Mouse (Mus musculus): Measurements from ENCODE around the gene Ccnf.

The Ccnf gene

GRCm38 (mm10) chr17:24251320-24252069 lies at the start of gene Ccnf:
Ccnf (minus strand) TSS chr17:24251484.
- peak; percentile 98 for DNase-seq (ENCODE audit: low read depth, low spot score)

DNA sequence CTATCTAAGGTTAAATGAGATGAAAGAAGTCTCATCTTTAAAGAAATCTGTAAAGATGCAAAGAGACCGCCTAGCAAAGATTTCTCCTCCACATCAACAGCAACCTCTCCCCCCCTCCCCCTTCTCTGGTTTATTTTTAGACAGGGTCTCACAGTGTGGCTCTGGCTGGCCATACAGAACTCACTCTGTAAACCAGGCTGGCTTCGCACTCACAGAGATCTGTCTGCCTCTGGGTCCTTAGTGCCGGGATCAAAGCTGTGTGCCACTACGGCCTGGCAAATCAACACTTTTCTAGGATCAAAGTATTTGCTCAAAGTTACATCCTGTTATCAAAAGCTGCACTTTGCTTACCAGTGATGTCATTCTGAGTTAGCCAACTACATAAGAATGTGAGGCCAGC lies 49.4 kb upstream of the Ccnf start:
- DNase-seq (ENCODE audit: low read depth, low spot score) = no peak

- DNase-seq (ENCODE audit: low read depth, low spot score) = no peak
Observed at GRCm38 (mm10) chr17:24289338-24289737, 38.1 kb upstream of the Ccnf start.

DNA sequence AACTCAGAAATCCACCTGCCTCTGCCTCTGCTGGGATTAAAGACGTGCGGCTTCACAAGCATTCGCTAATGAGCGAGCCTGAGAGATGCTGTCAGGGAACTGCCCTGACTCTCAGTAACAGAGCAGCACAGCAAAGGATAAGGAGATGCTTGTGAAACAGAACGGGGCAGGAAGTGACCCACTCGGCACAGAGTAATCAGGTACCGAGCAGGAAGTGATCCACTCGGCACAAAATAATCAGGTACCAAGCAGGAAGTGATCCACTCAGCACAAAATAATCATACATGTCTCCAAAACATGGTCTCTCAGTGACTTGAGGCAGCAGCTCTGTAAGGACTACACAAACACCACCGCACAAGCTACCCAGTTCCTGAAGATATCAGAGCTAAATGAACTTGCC lies 37.2 kb upstream of the Ccnf start:
- DNase-seq (ENCODE audit: low read depth, low spot score) = no peak

DNA sequence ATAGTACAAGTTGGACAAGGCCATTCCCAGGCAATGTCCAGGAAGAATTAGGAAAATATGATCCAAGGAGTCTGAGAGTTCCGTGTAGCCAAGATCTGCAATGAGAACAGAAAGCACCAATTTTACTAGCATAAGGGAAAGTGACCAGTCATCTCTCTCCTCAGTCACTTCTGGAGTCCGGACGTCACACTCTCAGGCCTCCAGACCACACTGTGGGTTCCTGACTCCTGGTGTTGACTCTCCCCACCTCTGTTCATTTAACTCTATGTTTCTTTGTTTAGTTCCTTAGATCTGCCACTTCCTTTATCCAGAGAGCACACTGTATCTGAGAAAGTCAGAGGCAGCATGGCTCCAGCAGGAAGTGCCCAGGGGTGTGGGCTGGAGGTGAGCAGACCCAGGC lies 34.4 kb upstream of the Ccnf start:
- no peak for DNase-seq (ENCODE audit: low read depth, low spot score)

DNA sequence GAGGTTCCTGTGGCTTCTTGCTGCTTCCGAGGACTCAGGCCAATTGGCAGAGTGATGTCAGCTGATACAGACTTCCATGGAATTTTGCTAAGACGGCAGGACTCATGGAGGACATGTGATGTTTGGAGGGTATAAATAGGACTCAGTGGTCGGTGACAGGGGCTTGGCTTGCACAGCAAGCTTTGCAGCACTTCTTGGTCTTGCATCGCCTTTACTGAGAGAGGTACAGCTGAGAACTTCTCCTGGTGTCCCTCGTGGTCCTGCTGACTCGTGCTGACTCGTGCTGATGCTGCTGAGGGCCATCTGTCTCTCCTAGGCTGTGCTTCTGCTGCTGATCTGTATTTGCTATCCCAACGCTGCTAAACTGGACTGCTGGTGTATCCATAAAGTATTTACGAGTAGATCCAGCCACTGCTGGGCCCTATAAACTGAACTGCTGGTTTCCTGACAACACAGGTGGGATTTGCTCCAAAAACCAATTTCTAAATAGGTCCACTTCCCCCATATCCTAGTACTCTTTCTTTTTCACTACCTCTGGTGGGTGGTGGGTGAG lies 32.1 kb upstream of the Ccnf start:
- peak; percentile 31 for DNase-seq (ENCODE audit: low read depth, low spot score)

DNA sequence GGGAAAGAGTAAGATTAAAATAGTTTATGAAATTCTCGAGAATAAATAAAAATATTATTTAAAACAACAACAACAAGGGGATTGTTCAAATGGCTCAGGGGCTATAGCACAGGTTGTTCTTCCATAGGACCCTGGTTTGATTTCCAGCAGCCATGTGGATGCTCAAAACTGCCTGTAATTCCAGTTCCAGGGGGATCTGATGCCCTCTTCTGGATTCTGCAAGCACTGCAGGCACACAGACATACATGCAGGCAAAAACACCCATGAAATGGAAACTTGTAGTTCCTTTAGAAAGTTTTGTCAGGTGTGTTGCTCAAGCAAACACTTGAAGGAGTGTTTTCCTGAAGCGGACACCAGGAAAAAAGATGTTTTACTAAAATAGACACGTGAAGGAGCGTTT lies 31.4 kb upstream of the Ccnf start:
- DNase-seq (ENCODE audit: low read depth, low spot score) = no peak

DNA sequence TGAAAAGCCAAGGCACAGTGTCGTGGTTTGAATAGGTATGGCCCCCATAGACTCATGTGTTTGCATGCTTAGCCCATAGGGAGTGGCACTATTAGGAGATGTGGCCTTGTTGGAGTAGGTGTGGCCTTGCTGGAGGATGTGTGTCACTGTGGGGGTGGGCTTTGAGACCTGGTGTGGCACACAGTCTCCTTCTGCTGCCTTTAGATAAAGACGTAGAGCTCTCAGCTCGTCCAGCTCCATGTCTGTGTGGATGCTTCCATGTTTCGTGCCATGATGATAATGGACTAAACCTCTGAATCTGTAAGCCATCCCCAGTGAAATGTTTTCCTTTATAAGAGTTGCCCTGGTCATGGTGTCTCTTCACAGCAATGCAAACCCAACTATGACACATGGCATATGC lies 28.6 kb upstream of the Ccnf start:
- DNase-seq (ENCODE audit: low read depth, low spot score) = no peak

DNA sequence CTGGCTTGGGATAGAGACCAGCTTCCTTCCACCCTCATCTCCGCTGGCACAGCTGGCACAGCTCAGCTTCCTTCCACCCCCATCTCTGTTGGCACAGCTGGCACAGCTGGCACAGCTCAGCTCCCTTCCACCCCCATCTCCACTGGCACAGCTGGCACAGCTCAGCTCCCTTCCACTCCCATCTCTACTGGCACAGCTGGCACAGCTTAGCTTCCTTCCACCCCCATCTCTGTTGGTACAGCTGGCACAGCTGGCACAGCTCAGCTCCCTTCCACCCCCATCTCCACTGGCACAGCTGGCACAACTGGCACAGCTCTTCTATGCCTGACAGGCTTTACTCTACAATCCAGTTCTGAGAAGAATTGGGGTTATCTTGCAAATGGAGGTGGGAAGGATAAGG lies 15.8 kb upstream of the Ccnf start:
- DNase-seq (ENCODE audit: low read depth, low spot score) = no peak

DNA sequence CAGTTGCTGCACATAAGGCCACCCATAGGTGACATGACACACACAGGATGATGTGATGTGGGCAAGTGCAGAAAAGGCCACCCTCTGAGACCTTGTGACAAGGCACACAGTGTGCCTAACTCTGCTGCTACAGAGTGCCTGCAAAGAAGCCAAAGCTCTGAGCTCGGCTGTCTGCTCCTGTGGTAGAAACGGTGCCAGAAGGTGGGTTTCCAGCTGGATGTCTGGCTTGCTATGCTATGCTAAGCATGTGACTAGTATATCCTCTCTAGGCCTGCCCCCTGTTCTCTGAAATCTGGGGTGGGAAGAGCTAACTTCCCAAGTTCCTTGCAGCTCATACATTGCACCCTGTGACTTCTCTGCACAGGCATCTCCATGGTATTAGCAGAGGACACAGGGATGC lies 13.5 kb upstream of the Ccnf start:
- no peak for DNase-seq (ENCODE audit: low read depth, low spot score)

DNA sequence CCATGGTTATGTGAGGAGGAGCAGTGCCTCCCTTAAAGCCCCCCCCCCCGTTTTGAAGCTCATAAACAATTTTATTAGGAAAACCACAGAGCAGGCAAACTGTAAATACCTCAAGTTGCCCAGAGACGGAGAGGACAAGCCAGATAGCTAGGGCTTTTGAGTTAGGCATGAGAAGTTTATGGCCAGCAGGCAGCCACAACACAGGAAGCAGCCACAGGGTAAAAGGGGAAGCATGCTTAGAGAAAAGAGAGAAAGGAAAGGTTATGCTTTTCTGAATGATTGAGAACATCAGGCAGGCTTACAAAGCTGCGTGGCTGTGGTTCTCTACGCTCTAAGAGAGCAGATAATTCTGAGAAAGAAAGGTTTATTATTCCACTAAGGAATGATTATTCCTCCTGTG lies 9.2 kb upstream of the Ccnf start:
- no peak for DNase-seq (ENCODE audit: low read depth, low spot score)

GRCm38 (mm10) chr17:24259702-24260101 lies 8.4 kb upstream of the Ccnf start:
- no peak for DNase-seq (ENCODE audit: low read depth, low spot score)

DNA sequence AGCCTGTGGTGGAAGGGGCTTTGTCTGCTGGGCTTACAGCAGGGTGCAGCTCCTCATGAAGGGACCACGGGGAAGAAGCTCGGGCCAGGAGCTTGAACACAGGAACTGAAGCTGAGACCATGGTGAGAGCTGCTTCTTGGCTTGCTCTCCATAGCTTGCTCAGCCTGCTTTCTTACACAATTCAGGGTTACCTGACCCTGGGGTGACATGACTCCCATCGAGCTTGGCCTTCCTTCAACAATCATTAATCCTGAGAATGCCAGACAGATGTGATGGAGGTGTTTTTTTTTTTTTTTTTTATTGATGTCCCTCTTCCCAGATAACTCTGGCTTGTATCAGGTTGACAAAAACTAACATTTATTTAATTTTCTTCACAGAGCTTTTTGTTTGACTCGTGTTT lies 7.7 kb upstream of the Ccnf start:
- no peak for DNase-seq (ENCODE audit: low read depth, low spot score)

GRCm38 (mm10) chr17:24252329-24252728 lies 1.0 kb upstream of the Ccnf start:
- DNase-seq (ENCODE audit: low read depth, low spot score) = no peak

DNA sequence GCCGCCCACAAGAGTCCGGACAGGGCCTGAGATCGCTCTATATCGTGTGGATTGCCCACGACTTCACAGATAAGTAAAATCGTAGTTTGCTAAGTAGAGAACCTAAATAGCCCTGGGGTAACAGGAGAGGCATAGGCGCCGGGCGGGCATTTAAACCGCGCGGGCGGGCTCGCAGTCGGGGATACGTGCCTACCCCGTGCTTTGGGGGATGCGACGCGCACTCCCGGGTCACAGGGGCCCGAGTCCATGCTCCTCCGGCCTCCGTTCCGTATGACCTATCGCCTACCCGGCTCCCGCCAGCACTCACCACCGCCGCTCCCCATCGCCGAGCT lies 330 bp downstream of the Ccnf start:
- no peak for DNase-seq (ENCODE audit: low read depth, low spot score)

DNA sequence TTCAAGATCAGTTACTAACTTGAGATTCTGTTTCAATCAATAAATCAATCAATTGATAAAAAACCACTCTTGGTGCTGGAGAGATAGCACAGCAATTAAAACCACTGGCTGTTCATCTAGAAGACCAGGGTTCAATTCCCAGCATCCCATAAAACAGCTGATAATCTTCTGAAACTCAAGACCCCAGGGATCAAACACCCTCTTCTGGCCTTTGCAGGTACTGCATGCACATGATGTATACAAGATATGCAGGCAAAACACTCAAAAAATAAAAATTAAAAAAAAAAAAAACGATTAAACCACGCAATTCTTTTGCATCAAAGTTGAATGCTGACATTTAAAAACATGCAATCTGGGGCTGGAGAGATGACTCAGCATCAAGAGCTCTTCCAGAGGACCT lies 2.6 kb downstream of the Ccnf start:
- DNase-seq (ENCODE audit: low read depth, low spot score) = no peak

- no peak for DNase-seq (ENCODE audit: low read depth, low spot score)
Observed at GRCm38 (mm10) chr17:24244061-24244460, 7.2 kb downstream of the Ccnf start.

- DNase-seq (ENCODE audit: low read depth, low spot score) = no peak
Observed at GRCm38 (mm10) chr17:24243311-24243969, 7.8 kb downstream of the Ccnf start.

DNA sequence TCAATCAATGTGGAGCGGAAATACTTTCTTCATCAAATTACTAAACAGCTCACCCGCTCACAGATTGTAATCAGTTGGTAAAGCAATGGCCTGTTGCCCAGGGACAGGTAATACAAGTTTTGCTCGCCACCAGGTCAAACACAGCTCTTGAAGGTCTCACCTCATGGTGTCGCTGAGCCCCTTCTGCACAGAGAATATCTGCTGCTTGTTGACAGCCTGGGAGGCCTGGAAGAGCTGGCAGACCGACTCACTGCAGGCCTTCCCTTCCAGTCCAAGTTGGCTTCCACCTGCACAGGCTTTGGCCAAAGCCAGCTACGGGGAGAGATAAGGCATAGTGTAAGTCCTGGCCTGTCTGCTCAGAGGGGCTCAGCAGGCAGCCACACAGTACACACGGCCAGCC lies 14.4 kb downstream of the Ccnf start:
- no peak for DNase-seq (ENCODE audit: low read depth, low spot score)

- no peak for DNase-seq (ENCODE audit: low read depth, low spot score)
Observed at GRCm38 (mm10) chr17:24236479-24236878, 14.8 kb downstream of the Ccnf start.

- DNase-seq (ENCODE audit: low read depth, low spot score) = no peak
Observed at GRCm38 (mm10) chr17:24227941-24228340, 23.3 kb downstream of the Ccnf start.

- DNase-seq (ENCODE audit: low read depth, low spot score) = no peak
Observed at GRCm38 (mm10) chr17:24226721-24227120, 24.6 kb downstream of the Ccnf start.

DNA sequence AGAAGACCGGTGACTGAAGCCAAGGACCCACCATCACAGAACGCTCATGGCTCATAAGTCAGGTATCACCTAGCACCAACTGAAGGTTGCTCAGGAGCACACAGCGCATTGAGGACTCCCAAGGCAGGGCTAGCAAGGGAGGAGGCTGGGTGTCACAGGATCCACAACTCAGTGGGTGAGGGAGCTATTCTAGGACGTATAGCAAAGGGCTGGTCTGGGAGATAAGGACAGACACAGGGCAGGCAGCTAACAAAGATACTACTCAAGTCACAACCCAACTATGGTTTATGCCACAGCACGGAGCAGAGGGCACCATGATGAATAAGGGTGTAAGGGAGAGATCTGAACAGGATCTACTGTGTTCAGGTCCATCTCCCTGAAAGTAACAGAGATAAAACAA lies 25.4 kb downstream of the Ccnf start:
- DNase-seq (ENCODE audit: low read depth, low spot score) = no peak

Data from forelimb bud, embryonic 11.5 days (tissue).